Mouse (Mus musculus) myocyte (in vitro differentiated cells): ENCODE results near the gene Sobp. TPM values are rescaled to one million over a fixed set of nuclear protein-coding genes. Genes with fewer than 3 reads are reported as not detected.

Experiments
- H3K27me3 ChIP-seq: one replicate; pipeline ENCODE4 v1.6.1; 2011; ENCODE audit not compliant: control insufficient read depth, insufficient read depth, insufficient read length
- H3K36me3 ChIP-seq: one replicate; pipeline ENCODE4 v1.6.1; 2011; ENCODE audit not compliant: control insufficient read depth, insufficient read depth
- H3K4me2 ChIP-seq: one replicate; pipeline ENCODE4 v1.6.1; 2011; ENCODE audit warnings: low read depth, control low read depth
- H3K4me3 ChIP-seq: one replicate; pipeline ENCODE4 v1.5.1; 2011; ENCODE audit warnings: mild to moderate bottlenecking, control low read depth, moderate library complexity
- H3K79me2 ChIP-seq: one replicate; pipeline ENCODE4 v1.6.1; 2011; ENCODE audit not compliant: control insufficient read depth, insufficient read depth
- H3ac ChIP-seq: one replicate; pipeline ENCODE4 v1.6.1; 2011; ENCODE audit not compliant: control insufficient read depth, insufficient read length
- CEBPB ChIP-seq: IDR thresholded peaks from 2 replicates; pipeline ENCODE4 v1.6.1; 2011; ENCODE audit warnings: mild to moderate bottlenecking, moderate library complexity; ENCODE audit not compliant: poor library complexity, insufficient read depth, severe bottlenecking
- E2F4 ChIP-seq: IDR thresholded peaks from one replicate; pipeline ENCODE4 v1.6.1; 2011; ENCODE audit warnings: mild to moderate bottlenecking, control low read depth, moderate library complexity; ENCODE audit not compliant: insufficient read depth
- MAX ChIP-seq: IDR thresholded peaks from one replicate; pipeline ENCODE4 v1.6.1; 2011; ENCODE audit warnings: low read depth, mild to moderate bottlenecking, control low read depth
- MYOD1 ChIP-seq, 3 experiments: IDR thresholded peaks; one replicate each; pipeline ENCODE4 v1.6.1; 2011; ENCODE audit warnings: control low read depth in 2 of 3, low read depth in 2 of 3, mild to moderate bottlenecking in 2 of 3, moderate library complexity in 1 of 3; ENCODE audit not compliant: insufficient read length in 2 of 3, control insufficient read depth in 1 of 3
- MYOG ChIP-seq, 3 experiments: IDR thresholded peaks; one replicate each; pipeline ENCODE4 v1.6.1; 2011; ENCODE audit warnings: control low read depth in 2 of 3, low read depth in 2 of 3, mild to moderate bottlenecking in 2 of 3; ENCODE audit not compliant: insufficient read length in 2 of 3, control insufficient read depth in 1 of 3, insufficient read depth in 1 of 3
- POLR2A ChIP-seq: IDR thresholded peaks from one replicate; pipeline ENCODE4 v1.6.1; 2011; ENCODE audit warnings: low read depth, mild to moderate bottlenecking, control low read depth, moderate library complexity; ENCODE audit not compliant: insufficient read length
- POLR2AphosphoS2 ChIP-seq: IDR thresholded peaks from one replicate; pipeline ENCODE4 v1.6.1; 2011; ENCODE audit warnings: low read depth, control low read depth; ENCODE audit not compliant: insufficient read length
- REST ChIP-seq: IDR thresholded peaks from one replicate; pipeline ENCODE4 v1.6.1; 2011; ENCODE audit warnings: mild to moderate bottlenecking, control low read depth, moderate library complexity; ENCODE audit not compliant: insufficient read depth, insufficient read length
- SRF ChIP-seq: IDR thresholded peaks from one replicate; pipeline ENCODE4 v1.6.1; 2011; ENCODE audit warnings: low read depth; ENCODE audit not compliant: control insufficient read depth, insufficient read length
- TCF12 ChIP-seq: IDR thresholded peaks from one replicate; pipeline ENCODE4 v1.6.1; 2011; ENCODE audit warnings: mild to moderate bottlenecking, control low read depth; ENCODE audit not compliant: poor library complexity, insufficient read depth, severe bottlenecking
- TCF3 ChIP-seq: IDR thresholded peaks from one replicate; pipeline ENCODE4 v1.6.1; 2011; ENCODE audit warnings: low read depth, control low read depth; ENCODE audit not compliant: insufficient read length
- USF1 ChIP-seq: IDR thresholded peaks from one replicate; pipeline ENCODE4 v1.6.1; 2011; ENCODE audit warnings: low read depth, mild to moderate bottlenecking, control low read depth, moderate library complexity
- polyA plus RNA-seq: library from polyadenylated mRNA; unstranded; fragments of >200 nt; fragmentation: generic; extraction: Trizol; gene quantifications from one replicate; pipeline ENCODE4 v1.2.1, GENCODE M21; 2012; ENCODE audit warnings: missing spikeins

The Sobp gene
- polyA plus RNA-seq, 1 experiment: 3.2 TPM

DNA sequence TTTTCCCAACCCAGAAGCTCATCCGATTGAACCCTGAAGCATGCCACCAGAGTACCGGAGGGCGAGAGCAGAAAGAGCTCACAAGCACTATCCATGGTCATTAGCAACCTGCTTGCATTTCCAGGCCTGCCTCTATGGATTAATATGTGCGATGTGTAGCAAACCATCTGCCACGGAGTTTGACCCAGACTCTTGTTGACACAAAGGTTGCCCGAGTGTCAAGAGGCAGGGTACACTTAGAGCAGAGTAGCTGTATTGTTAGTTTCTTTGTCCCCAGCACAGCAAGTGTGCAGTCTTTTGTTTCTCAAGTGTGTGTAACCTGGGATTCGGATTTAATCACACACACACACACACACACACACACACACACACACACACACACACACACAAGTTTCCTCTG, 62.0 kb downstream of the Sobp start:
- H3K4me2 ChIP-seq: no peak overlapping the region
- no peak overlapping the region for H3K4me3 ChIP-seq
- no peak overlapping the region for H3ac ChIP-seq
- H3K27me3 ChIP-seq: no peaks in the 10 kb centered on the region
- no peaks in the 10 kb centered on the region for H3K36me3 ChIP-seq
- TF ChIP-seq POLR2AphosphoS2 (no peak), MAX (no peak)
- no peaks in the 10 kb centered on the region for H3K79me2 ChIP-seq

DNA sequence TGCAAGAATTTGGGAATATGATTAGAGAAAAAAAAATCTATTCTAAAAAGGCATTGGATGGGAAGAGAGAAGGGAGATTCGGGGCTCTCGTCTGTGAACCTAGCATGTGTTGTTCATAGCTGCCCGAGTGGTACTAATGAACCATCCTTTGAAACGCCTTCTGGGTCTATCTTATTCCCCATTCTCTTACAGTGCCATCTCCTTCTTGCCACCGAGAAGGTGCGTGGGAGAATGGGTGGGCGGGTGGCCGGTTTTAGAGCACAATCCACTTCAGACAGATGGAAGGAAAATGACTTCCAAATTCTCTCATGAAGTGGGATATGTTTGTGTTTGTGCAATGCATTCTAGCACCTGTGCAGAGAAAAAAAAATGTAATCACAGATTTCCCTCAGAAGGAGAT, 67.7 kb downstream of the Sobp start:
- no peaks in the 10 kb centered on the region for H3K27me3 ChIP-seq
- H3K4me3 ChIP-seq: no peak overlapping the region
- H3K4me2 ChIP-seq: no peak overlapping the region
- no peak overlapping the region for H3ac ChIP-seq
- TF ChIP-seq MAX (no peak), POLR2A (no peak)
- no peaks in the 10 kb centered on the region for H3K79me2 ChIP-seq
- no peaks in the 10 kb centered on the region for H3K36me3 ChIP-seq

DNA sequence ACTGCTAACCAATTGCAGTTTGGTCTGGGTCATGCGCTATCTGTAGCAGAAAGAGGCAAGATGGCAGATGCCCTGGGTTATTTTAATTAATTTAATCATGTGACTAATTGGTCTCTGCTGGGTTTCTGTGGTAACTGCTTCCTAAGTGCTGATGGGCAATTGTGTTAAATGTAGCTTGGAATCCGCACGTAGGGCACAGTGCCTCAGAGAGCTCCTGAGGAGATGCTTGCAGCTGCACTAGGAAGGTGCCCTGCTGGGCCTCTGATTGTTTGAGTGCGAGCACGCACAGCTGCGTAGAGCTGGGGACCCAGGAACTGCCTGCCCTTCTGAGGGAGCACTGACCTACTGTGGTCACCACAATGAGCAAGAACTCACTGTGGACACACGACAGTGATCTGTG, 68.1 kb downstream of the Sobp start:
- no peak for TF ChIP-seq CEBPB
- TF ChIP-seq POLR2AphosphoS2: no peak
- TF ChIP-seq REST: no peak
- TF ChIP-seq MYOD1 (IDR thresholded peaks at IDR 0.05; ENCODE audit: control insufficient read depth in 1 of 3, insufficient read length in 2 of 3, low read depth in 2 of 3): no peak
- TF ChIP-seq TCF12: no peak
- TF ChIP-seq USF1: no peak
- TF ChIP-seq TCF3: no peak
- no peak for TF ChIP-seq SRF
- no peak for TF ChIP-seq POLR2A
- TF ChIP-seq MAX: no peak
- TF ChIP-seq MYOG (IDR thresholded peaks at IDR 0.05; ENCODE audit: control insufficient read depth in 1 of 3, insufficient read depth in 1 of 3, insufficient read length in 2 of 3, low read depth in 2 of 3): no peak
- TF ChIP-seq E2F4: no peak

DNA sequence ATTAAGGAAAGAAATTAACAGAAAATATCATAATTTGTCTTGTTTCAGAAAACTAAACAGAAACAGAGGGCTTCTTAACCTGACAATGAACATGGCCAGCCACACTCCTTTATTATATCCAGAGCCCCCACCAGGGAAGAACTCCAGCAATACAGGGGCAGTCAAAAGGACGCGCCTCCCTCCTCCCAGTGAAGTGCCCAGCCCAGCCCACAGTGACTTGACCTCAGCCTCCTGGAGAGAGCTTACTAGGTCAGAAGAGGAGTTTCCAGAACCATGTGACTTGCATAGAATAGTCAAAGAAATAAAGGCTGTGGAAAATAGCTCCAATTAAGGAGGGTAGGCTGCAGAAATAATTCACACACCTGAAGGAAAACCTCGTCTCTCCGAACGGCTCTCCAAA, 73.8 kb downstream of the Sobp start:
- Histone ChIP-seq H3ac (no peak overlapping the region), H3K27me3 (no peaks in the 10 kb centered on the region), H3K36me3 (no peaks in the 10 kb centered on the region), H3K4me2 (no peak overlapping the region), H3K4me3 (no peak overlapping the region), H3K79me2 (no peaks in the 10 kb centered on the region)
- no peak for TF ChIP-seq REST
- no peak for TF ChIP-seq TCF12

More for the DNA sequence above, 68.1 kb downstream of the Sobp start:
- Histone ChIP-seq H3K27me3 (no peaks in the 10 kb centered on the region), H3K79me2 (no peaks in the 10 kb centered on the region), H3K4me2 (no peak overlapping the region), H3ac (no peak overlapping the region), H3K36me3 (no peaks in the 10 kb centered on the region), H3K4me3 (no peak overlapping the region)

DNA sequence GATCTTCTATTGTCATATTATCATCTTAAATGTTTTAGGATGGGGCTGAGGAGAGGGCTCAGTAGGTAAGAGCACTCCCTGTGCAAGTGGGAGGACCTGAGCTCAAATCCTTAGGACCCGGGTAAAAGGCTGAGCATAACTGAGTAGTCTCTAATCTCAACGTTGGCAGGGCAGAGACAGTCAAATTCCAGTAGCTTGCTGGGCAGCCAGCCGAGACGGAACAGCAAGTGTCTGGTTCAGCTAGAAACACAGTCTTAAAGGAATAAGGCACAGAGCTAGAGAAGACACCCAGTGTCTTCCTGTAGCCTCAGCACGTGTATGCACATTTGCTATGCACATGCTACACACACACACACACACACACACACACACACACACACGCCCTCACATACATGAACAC, 75.1 kb downstream of the Sobp start:
- Histone ChIP-seq H3K4me2 (no peak overlapping the region), H3ac (no peak overlapping the region), H3K27me3 (no peaks in the 10 kb centered on the region), H3K36me3 (no peaks in the 10 kb centered on the region), H3K79me2 (no peaks in the 10 kb centered on the region), H3K4me3 (no peak overlapping the region)
- TF ChIP-seq CEBPB (no peak), USF1 (no peak), MYOD1 (IDR thresholded peaks at IDR 0.05; ENCODE audit: control insufficient read depth in 1 of 3, insufficient read length in 2 of 3, low read depth in 2 of 3) (no peak), MYOG (IDR thresholded peaks at IDR 0.05; ENCODE audit: control insufficient read depth in 1 of 3, insufficient read depth in 1 of 3, insufficient read length in 2 of 3, low read depth in 2 of 3) (no peak)

DNA sequence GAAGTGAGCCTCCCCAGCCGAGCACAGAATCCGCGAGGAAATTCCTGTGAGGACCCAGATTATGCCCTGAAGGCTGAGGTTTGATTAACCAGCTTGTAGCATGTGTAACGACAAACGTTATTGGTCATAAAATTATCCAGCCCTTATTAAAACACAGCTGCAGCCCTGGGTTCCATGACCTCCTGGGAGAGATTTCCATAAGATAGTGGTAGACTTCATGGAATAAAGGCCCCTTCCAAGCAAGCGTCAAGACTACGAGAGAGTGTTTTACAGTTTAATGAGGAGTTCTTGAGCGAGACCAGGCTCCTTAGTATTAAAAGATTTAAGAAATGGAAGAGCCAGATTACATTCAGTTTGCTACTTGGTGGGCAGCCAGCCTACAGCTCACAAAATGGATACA, 76.6 kb downstream of the Sobp start:
- H3ac ChIP-seq: no peak overlapping the region
- no peaks in the 10 kb centered on the region for H3K36me3 ChIP-seq
- no peak overlapping the region for H3K4me2 ChIP-seq
- no peak overlapping the region for H3K4me3 ChIP-seq
- no peaks in the 10 kb centered on the region for H3K27me3 ChIP-seq
- no peaks in the 10 kb centered on the region for H3K79me2 ChIP-seq
- TF ChIP-seq SRF (no peak), E2F4 (no peak), MAX (no peak), CEBPB (no peak), POLR2AphosphoS2 (no peak)
